Comparison of ENCODE assay signal across 8 mouse cellular contexts in the genomic region with DNA sequence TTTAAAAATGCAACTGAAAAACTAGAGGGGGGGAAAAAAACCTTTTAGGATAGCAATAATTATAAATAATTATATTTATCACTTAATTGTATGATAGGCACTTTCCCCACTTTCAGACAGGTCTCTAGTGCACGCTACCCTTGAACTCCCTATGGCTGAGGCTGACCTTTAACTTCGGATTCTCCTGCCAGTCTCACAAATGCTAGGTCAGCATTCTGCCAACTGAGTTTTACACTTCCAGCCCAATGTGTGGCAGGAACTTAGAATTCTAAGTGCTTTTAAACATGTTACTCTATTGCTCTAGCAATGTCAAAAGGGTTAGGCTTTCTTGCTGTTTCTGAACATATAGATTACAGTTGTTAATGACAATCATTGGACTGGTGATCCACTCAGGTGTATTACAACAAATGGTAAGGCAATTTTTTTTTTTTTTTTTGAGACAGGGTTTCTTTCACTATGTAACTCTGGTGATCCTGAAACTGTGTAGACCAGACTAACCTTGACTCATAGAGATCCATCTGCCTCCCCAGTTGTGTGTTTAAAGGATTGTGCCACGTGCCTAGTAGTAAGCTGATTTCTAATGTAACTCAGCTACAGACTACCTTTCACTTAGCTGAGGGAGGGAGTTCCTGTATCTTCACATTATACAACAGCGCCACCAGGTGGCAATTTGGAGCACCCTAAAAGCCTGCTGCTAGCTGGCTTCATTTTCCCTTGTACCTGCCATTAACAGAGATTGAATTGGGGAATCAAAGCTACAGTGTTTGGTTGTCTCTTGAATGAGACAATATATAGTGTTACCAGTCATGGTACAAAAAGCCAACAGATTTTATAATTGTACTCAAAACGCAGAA. TPM values are rescaled to one million over a fixed set of nuclear protein-coding genes. Genes with fewer than 3 reads are reported as not detected.
DNase-seq lines count a peak whose midpoint lies in the region; ATAC-seq and TF ChIP-seq lines count a peak whose summit lies in the region.

No protein-coding gene starts in this region.

- peaks cover 34% of the 10 kb centered on the region; the same call in 1 of the 2 replicates for H3K36me3 ChIP-seq in liver, embryonic 11.5 days (ENCODE audit: control insufficient read depth, insufficient read depth, low read length)
- peaks cover 21% of the 10 kb centered on the region for H3K36me3 ChIP-seq in stomach, postnatal 0 days (ENCODE audit: control insufficient read depth, insufficient read depth, low read length)

- WGBS in liver, embryonic 11.5 days: 49% methylated on average over 5 of the region's 5 CpGs
- 37% methylated on average over 5 of the region's 5 CpGs for whole genome bisulfite sequencing in stomach, postnatal 0 days

- H3K4me3 ChIP-seq in liver, embryonic 11.5 days (ENCODE audit: low read depth, low read length): no peak overlapping the region
- H3K4me3 ChIP-seq in stomach, postnatal 0 days (ENCODE audit: low read depth, low read length): no peak overlapping the region

- H3K27ac ChIP-seq in liver, embryonic 11.5 days (ENCODE audit: low read depth, low read length): no peak overlapping the region
- H3K27ac ChIP-seq in stomach, postnatal 0 days (replicated peaks): no peak overlapping the region

- H3K4me1 ChIP-seq in liver, embryonic 11.5 days (replicated peaks; ENCODE audit: control insufficient read depth, insufficient read depth, low read length): peaks cover 12% of the 10 kb centered on the region
- H3K4me1 ChIP-seq in stomach, postnatal 0 days (replicated peaks; ENCODE audit: control insufficient read depth, insufficient read depth): no peaks in the 10 kb centered on the region

- ATAC-seq in activated CD4-positive, CD25-positive, alpha-beta regulatory T cell, adult 4 months: peak; percentile 81
- peak; percentile 83 for ATAC-seq in common myeloid progenitor, adult 5-6 weeks (replicated peaks; ENCODE audit: low read depth, poor library complexity, severe bottlenecking)
- peak; percentile 56 for ATAC-seq in liver, embryonic 11.5 days (replicated peaks; ENCODE audit: low FRiP score)
- ATAC-seq in stomach, postnatal 0 days (ENCODE audit: low FRiP score, low TSS enrichment): peak; percentile 81

- peak; percentile 85 for DNase-seq in CD4-positive helper T cell, adult 2 months (ENCODE audit: low read depth, low spot score)
- peak; percentile 43 to 50 for DNase-seq in gastrocnemius, adult 8-10 months (ENCODE audit: low spot score in 2 of 2)
- DNase-seq in kidney, adult 8-10 months: peak; percentile 69 to 79
- DNase-seq in liver, embryonic 11.5 days (ENCODE audit: low spot score): no peak
- DNase-seq in neural tube, embryonic 10.5 days (ENCODE audit: extremely low spot score, low spot score): peak; percentile 62
- DNase-seq in stomach, postnatal 0 days (ENCODE audit: low spot score): peak; percentile 82

- H3K27me3 ChIP-seq in liver, embryonic 11.5 days (replicated peaks; ENCODE audit: control insufficient read depth, insufficient read depth, low read length): no peaks in the 10 kb centered on the region
- no peaks in the 10 kb centered on the region for H3K27me3 ChIP-seq in stomach, postnatal 0 days (ENCODE audit: control insufficient read depth, insufficient read depth, low read length)

- peak; percentile 94 for TF ChIP-seq CTCF in stomach, postnatal 0 days (IDR thresholded peaks at IDR 0.05; ENCODE audit: low read depth)

- no peak overlapping the region for H3K9ac ChIP-seq in liver, embryonic 11.5 days (ENCODE audit: low read depth, low read length)
- no peak overlapping the region for H3K9ac ChIP-seq in stomach, postnatal 0 days (ENCODE audit: low read length)

- no peak for TF ChIP-seq EP300 in stomach, postnatal 0 days (optimal IDR thresholded peaks at IDR 0.05)

- H3K9me3 ChIP-seq in liver, embryonic 11.5 days (ENCODE audit: control insufficient read depth, low read length): no peaks in the 10 kb centered on the region
- H3K9me3 ChIP-seq in stomach, postnatal 0 days (ENCODE audit: control insufficient read depth, low read length): no peaks in the 10 kb centered on the region

- H3K4me2 ChIP-seq in liver, embryonic 11.5 days: no peak overlapping the region
- H3K4me2 ChIP-seq in stomach, postnatal 0 days (replicated peaks; ENCODE audit: low read depth): no peak overlapping the region

RNA-seq across cellular contexts. Expression of a gene that starts 5.9 kb away (rescaled TPM):
- polyA plus RNA-seq in activated CD4-positive, CD25-positive, alpha-beta regulatory T cell, adult 4 months (2017; shearing (Covaris generic)): 10 to 100 TPM; 40.0 to 54.3 TPM
- total RNA-seq in common myeloid progenitor, adult 5-6 weeks (2017): 50.2 and 57.4 TPM in 2 replicates
- 10 to 100 TPM; 21.7 to 26.7 (median 25.3) TPM for total RNA-seq in gastrocnemius, adult 8-10 months (2022)
- 111 and 120 TPM in 2 replicates for polyA plus RNA-seq in liver, embryonic 11.5 days (2014; fragmentation: Nextera tagmentation; extraction: Ambion mirVana)
- 30.4 and 33.7 TPM in 2 replicates for polyA plus RNA-seq in stomach, postnatal 0 days (2015; fragmentation: Nextera tagmentation; extraction: Ambion mirVana)

RNA-seq across cellular contexts. Expression of a gene that starts 17.5 kb away (rescaled TPM):
- polyA plus RNA-seq in activated CD4-positive, CD25-positive, alpha-beta regulatory T cell, adult 4 months (2017; shearing (Covaris generic)): under 1 TPM; 0.43 to 0.44 TPM
- total RNA-seq in common myeloid progenitor, adult 5-6 weeks (2017): 1.4 and 2.5 TPM in 2 replicates
- under 1 TPM; 0.65 to 0.94 (median 0.75) TPM for total RNA-seq in gastrocnemius, adult 8-10 months (2022)
- 0.07 and 0.09 TPM in 2 replicates for polyA plus RNA-seq in liver, embryonic 11.5 days (2014; fragmentation: Nextera tagmentation; extraction: Ambion mirVana)
- 0.28 and 0.40 TPM in 2 replicates for polyA plus RNA-seq in stomach, postnatal 0 days (2015; fragmentation: Nextera tagmentation; extraction: Ambion mirVana)

RNA-seq across cellular contexts. Expression of a gene that starts 48.0 kb away (rescaled TPM):
- polyA plus RNA-seq in activated CD4-positive, CD25-positive, alpha-beta regulatory T cell, adult 4 months (2017; shearing (Covaris generic)): 1 to 10 TPM; 3.1 to 6.1 TPM
- 1.9 and 4.1 TPM in 2 replicates for total RNA-seq in common myeloid progenitor, adult 5-6 weeks (2017)
- total RNA-seq in gastrocnemius, adult 8-10 months (2022): 1 to 10 TPM; 2.4 to 3.9 (median 3.7) TPM
- 4.2 and 4.9 TPM in 2 replicates for polyA plus RNA-seq in liver, embryonic 11.5 days (2014; fragmentation: Nextera tagmentation; extraction: Ambion mirVana)
- polyA plus RNA-seq in stomach, postnatal 0 days (2015; fragmentation: Nextera tagmentation; extraction: Ambion mirVana): 9.1 and 10.2 TPM in 2 replicates
